Mouse (Mus musculus) ES-Bruce4 (cell line): Measurements from ENCODE around the gene Ccr1l1.

Source experiments
- CTCF ChIP-seq: IDR thresholded peaks from one replicate; pipeline ENCODE4 v1.8.1; 2011; ENCODE audit warnings: low read depth, low read length
- EP300 ChIP-seq: IDR thresholded peaks from 2 replicates; pipeline ENCODE4 v1.6.1; 2011; ENCODE audit warnings: low read depth, low read length; ENCODE audit not compliant: insufficient read depth
- POLR2A ChIP-seq: IDR thresholded peaks from one replicate; pipeline ENCODE4 v1.8.1; 2011; ENCODE audit warnings: low read length; ENCODE audit not compliant: insufficient read depth

DNA sequence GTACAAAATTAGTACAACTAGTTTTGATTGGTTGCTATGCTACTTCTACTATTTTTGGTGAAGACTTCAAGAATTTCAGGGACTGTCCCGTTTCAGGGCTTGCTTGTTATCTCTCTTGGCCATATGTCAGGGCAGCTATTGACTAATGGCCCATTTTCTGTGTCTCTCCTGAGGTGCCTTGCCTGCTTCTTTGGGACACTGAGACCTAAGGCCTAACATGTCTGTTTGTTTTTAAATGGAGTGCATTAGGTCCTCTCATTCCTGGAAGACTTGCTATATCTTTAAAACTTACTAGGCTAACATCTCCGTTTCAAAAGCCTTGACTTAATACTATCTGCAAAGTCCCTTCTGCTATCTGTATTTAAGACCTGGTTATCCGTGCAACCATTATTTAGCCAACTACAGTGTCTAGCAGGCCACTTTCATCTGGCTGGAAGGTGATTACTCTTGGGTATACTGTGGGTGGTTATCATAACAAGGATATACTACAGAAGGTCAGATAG, 20.2 kb downstream of the Ccr1l1 start:
- TF ChIP-seq CTCF (no peak), POLR2A (no peak), EP300 (no peak)
